Mouse (Mus musculus) spleen, adult 12 weeks (tissue): ENCODE results near the gene Vsir.
A peak's percentile ranks its signal among the peaks of the same experiment; 100 is the strongest.

Source experiments
- DNase-seq: peaks from one replicate; pipeline ENCODE4 v3.0.0; 2022; ENCODE audit warnings: low spot score

The Vsir gene

GRCm38 (mm10) chr10:60346701-60347405 is at the start of gene Vsir:
Vsir (plus strand) TSS chr10:60346851.
- peak; percentile 92 for DNase-seq

GRCm38 (mm10) chr10:60299636-60300035 is 47.0 kb upstream of the Vsir start:
- no peak for DNase-seq

- DNase-seq = no peak
Measured at GRCm38 (mm10) chr10:60303419-60303818, 43.2 kb upstream of the Vsir start.

- peak; percentile 53 for DNase-seq
Measured at GRCm38 (mm10) chr10:60304854-60305628, 41.6 kb upstream of the Vsir start.

- no peak for DNase-seq
Measured at GRCm38 (mm10) chr10:60310629-60311028, 36.0 kb upstream of the Vsir start.

- DNase-seq = no peak
Measured at GRCm38 (mm10) chr10:60313606-60314005, 33.0 kb upstream of the Vsir start.

GRCm38 (mm10) chr10:60316166-60316565 is 30.5 kb upstream of the Vsir start:
- no peak for DNase-seq

GRCm38 (mm10) chr10:60328963-60329650 is 17.5 kb upstream of the Vsir start:
- DNase-seq = no peak

GRCm38 (mm10) chr10:60334583-60334982 is 12.1 kb upstream of the Vsir start:
- no peak for DNase-seq

GRCm38 (mm10) chr10:60335021-60335420 is 11.6 kb upstream of the Vsir start:
- no peak for DNase-seq

GRCm38 (mm10) chr10:60341528-60341927 is 5.1 kb upstream of the Vsir start:
- DNase-seq = no peak

- no peak for DNase-seq
Measured at GRCm38 (mm10) chr10:60344111-60344510, 2.5 kb upstream of the Vsir start.

- no peak for DNase-seq
Measured at GRCm38 (mm10) chr10:60346056-60346455, 595 bp upstream of the Vsir start.

- DNase-seq = peak; percentile 47
Measured at GRCm38 (mm10) chr10:60347768-60348610, 1.3 kb downstream of the Vsir start.

- peak; percentile 29 for DNase-seq
Measured at GRCm38 (mm10) chr10:60349056-60349455, 2.4 kb downstream of the Vsir start.

- peak; percentile 51 for DNase-seq
Measured at GRCm38 (mm10) chr10:60349644-60350043, 3.0 kb downstream of the Vsir start.

GRCm38 (mm10) chr10:60350077-60350804 is 3.6 kb downstream of the Vsir start:
- no peak for DNase-seq

- peak; percentile 90 for DNase-seq
Measured at GRCm38 (mm10) chr10:60350805-60351167, 4.1 kb downstream of the Vsir start.

GRCm38 (mm10) chr10:60351248-60351647 is 4.6 kb downstream of the Vsir start:
- no peak for DNase-seq

- peak; percentile 55 for DNase-seq
Measured at GRCm38 (mm10) chr10:60351761-60352455, 5.3 kb downstream of the Vsir start.
